Mouse (Mus musculus) midbrain, embryonic 13.5 days (tissue): ENCODE measurements at regions not wholly inside any gene's neighbourhood (a gene's known extent, or its start where the extent isn't known, plus 50 kb on each side); places are given as distances from the start of the nearest gene placed in this dataset.

ENCODE experiments used
- ATAC-seq: fragments of 200-750 bp; cut with Nextera tagmentation; 2 replicates; pipeline ENCODE4 v1.8.0; 2017; ENCODE audit warnings: mild to moderate bottlenecking, moderate TSS enrichment, moderate library complexity
- H3K27ac ChIP-seq: fragments of 300-500 bp; sonication (generic); 2 replicates; pipeline ENCODE4 v1.5.1; 2015; ENCODE audit warnings: inconsistent platforms, mild to moderate bottlenecking, moderate library complexity
- H3K27me3 ChIP-seq: fragments of 300-500 bp; sonication (generic); 2 replicates; pipeline ENCODE4 v1.6.1; 2015; ENCODE audit warnings: mild to moderate bottlenecking, inconsistent platforms
- H3K36me3 ChIP-seq: fragments of 300-500 bp; sonication (generic); 2 replicates; pipeline ENCODE4 v1.6.1; 2015; ENCODE audit warnings: mild to moderate bottlenecking, inconsistent platforms
- H3K4me1 ChIP-seq: fragments of 300-500 bp; sonication (generic); replicated peaks from 2 replicates; pipeline ENCODE4 v1.6.1; 2015; ENCODE audit warnings: inconsistent platforms
- H3K4me2 ChIP-seq: fragments of 300-500 bp; sonication (generic); replicated peaks from 2 replicates; pipeline ENCODE4 v1.6.1; 2015; ENCODE audit warnings: moderate library complexity, mild to moderate bottlenecking, inconsistent platforms
- H3K4me3 ChIP-seq: fragments of 300-500 bp; sonication (generic); replicated peaks from 2 replicates; pipeline ENCODE4 v1.5.1; 2015; ENCODE audit warnings: mild to moderate bottlenecking, inconsistent platforms
- H3K9ac ChIP-seq: fragments of 300-500 bp; sonication (generic); replicated peaks from 2 replicates; pipeline ENCODE4 v1.6.1; 2015; ENCODE audit warnings: mild to moderate bottlenecking, inconsistent platforms
- H3K9me3 ChIP-seq: fragments of 300-500 bp; sonication (generic); 2 replicates; pipeline ENCODE4 v1.6.1; 2016; ENCODE audit warnings: mild to moderate bottlenecking, inconsistent platforms
- WGBS: fragments of 180-500 bp; shearing (Covaris S2); methylation state at CpG from one replicate; pipeline ENCODE4 v1.1.7; 2015; 5-methylcytosine and 5-hydroxymethylcytosine counted together

DNA sequence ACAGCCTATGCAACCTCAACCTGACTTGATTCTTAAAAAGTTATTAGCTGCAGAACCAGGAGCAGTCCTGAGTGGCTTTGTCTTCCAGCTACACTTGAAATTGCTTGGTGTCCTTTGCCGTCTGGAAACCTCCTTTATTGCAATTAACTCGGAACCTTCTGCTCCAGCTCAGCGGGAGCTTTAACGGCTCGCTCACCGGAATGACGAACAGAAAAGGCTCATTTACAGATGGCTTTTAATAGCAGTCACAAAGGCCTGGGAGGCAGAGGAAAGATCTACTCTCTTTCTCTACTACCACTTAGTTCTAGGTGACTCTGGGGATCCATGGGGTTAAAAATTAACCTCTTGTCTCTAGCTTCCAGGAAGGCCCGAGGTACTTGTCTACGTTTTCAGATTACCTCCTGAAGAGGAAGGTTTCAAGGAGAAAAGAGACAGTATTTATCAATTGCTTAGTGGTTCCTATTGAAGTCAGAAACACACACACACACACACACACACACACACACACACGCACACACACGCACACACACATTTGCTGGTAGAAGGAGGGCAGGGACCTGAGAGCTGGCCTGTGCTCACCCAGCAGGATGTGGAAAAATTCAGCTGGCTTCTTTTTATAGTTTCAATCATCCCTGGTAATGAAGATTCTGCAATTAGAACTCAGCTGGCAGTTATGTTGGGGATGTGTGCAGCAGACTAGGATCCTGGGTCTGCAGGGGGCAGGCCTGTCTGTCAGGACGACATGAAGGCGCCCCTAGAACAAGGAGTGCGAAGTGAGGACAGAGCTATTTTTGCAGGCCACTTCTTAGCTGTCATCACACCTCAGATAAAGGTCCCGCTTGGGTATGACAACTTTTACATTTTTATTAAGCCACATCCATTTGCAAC is 62.4 kb upstream of the Man1a2 start:
- H3K9me3 ChIP-seq: no peaks in the 10 kb centered on the region
- 46% methylated on average over 15 of the region's 15 CpGs for WGBS
- no peak overlapping the region for H3K4me3 ChIP-seq
- no peak overlapping the region for H3K9ac ChIP-seq
- H3K27me3 ChIP-seq: no peaks in the 10 kb centered on the region
- H3K4me2 ChIP-seq: no peak overlapping the region
- H3K36me3 ChIP-seq: no peaks in the 10 kb centered on the region
- peaks cover 8% of the 10 kb centered on the region; the same call in 1 of the 2 replicates for H3K4me1 ChIP-seq
- H3K27ac ChIP-seq: no peak overlapping the region
- ATAC-seq: no peak; the same call in 1 of the 2 replicates

DNA sequence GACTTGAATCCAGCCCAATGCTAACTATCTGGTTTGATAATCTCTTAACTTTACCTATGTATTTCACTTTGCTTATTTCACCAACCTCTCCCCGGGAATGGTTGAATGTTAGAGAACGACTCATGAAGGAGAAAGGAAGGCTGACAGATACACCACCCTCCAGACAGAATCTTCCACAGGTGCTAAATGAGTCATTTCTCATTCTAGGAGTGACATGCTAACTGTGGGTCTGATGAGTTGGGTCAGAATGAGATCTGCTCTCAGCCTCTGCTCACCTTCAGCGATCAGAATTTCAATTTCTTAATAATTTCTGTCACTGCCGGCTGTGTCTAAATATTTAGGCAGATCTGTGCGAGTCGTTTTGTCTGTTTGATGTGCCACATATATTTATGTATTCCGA is 52.4 kb upstream of the Man1a2 start:
- no peak for ATAC-seq
- WGBS: 93% methylated on average over 7 of the region's 7 CpGs
- Histone ChIP-seq H3K36me3 (no peaks in the 10 kb centered on the region), H3K9me3 (no peaks in the 10 kb centered on the region), H3K27me3 (0 out of 2 replicates have a peak, but pooled peaks cover 4% of the 10 kb centered on the region), H3K4me1 (no peaks in the 10 kb centered on the region), H3K27ac (no peak overlapping the region), H3K9ac (no peak overlapping the region), H3K4me2 (no peak overlapping the region), H3K4me3 (no peak overlapping the region)

DNA sequence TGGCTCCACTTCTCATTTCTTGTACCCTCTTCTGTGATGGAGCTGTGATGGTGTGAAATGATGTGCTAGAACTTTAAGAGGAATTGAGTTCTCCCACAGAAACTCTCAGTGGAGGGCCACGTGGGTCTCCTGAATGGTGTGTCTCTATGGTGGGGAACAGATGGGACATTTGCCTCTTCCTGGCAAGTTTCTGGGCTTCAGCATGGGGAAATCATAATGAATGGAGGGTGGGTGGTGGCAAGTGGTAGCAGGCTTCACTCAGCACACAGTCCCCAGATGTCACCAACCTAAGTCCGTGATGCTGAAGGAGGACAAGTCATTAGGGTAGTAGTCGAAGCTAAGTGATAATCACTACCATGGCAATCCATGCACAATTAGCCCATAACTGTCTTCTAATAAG is 51.2 kb upstream of the Man1a2 start:
- 89% methylated on average over 3 of the region's 3 CpGs for WGBS

More for the DNA sequence above, 51.2 kb upstream of the Man1a2 start:
- Histone ChIP-seq H3K36me3 (no peaks in the 10 kb centered on the region), H3K4me3 (no peak overlapping the region), H3K4me2 (no peak overlapping the region), H3K9me3 (no peaks in the 10 kb centered on the region), H3K27me3 (0 out of 2 replicates have a peak, but pooled peaks cover 4% of the 10 kb centered on the region), H3K27ac (no peak overlapping the region), H3K9ac (no peak overlapping the region), H3K4me1 (no peaks in the 10 kb centered on the region)
- no peak for ATAC-seq
